ENCODE assay signal across 8 mouse cellular contexts in genomic region chr13:5714191-5714591, GRCm38 (mm10).
DNase-seq lines count a peak whose midpoint lies in the region; ATAC-seq lines count a peak whose summit lies in the region.

No protein-coding gene starts in this region.

- DNase-seq in layer of hippocampus, adult 11-12 months (ENCODE audit: low spot score): peak; percentile 22
- DNase-seq in layer of hippocampus, adult 8-10 months (ENCODE audit: low spot score in 2 of 2): no peak
- peak; percentile 88 for DNase-seq in adipocyte (ENCODE audit: low spot score)
- peak; percentile 78 to 82 for DNase-seq in heart, adult 18-20 months
- DNase-seq in embryo, embryonic 10 days (ENCODE audit: low spot score): no peak
- no peak for DNase-seq in embryo, embryonic 11 days

- peak; percentile 69; the same call in 1 of the 2 replicates for ATAC-seq in kidney, embryonic 14.5 days (ENCODE audit: low FRiP score, low TSS enrichment)
- peak; percentile 65 for ATAC-seq in megakaryocyte progenitor cell, adult 5-6 weeks (replicated peaks; ENCODE audit: poor library complexity)

- H3K27me3 ChIP-seq in kidney, embryonic 14.5 days (ENCODE audit: control insufficient read depth, insufficient read depth, low read length): no peaks in the 10 kb centered on the region

- H3K27ac ChIP-seq in kidney, embryonic 14.5 days (ENCODE audit: low read depth, low read length): no peak overlapping the region

- H3K36me3 ChIP-seq in kidney, embryonic 14.5 days (ENCODE audit: control insufficient read depth, insufficient read depth, low read length): no peaks in the 10 kb centered on the region

- H3K4me1 ChIP-seq in kidney, embryonic 14.5 days (ENCODE audit: control insufficient read depth, insufficient read depth, low read length): no peaks in the 10 kb centered on the region; the same call in 1 of the 2 replicates

- 32% methylated on average over 12 of the region's 12 CpGs for WGBS in kidney, embryonic 14.5 days

- H3K4me3 ChIP-seq in kidney, embryonic 14.5 days (ENCODE audit: low read length): no peak overlapping the region

- peak overlapping the region; percentile 28; the same call in 1 of the 2 replicates for H3K9ac ChIP-seq in kidney, embryonic 14.5 days (ENCODE audit: low read depth, low read length)

- peak overlapping the region; percentile 21 for H3K4me2 ChIP-seq in kidney, embryonic 14.5 days (replicated peaks; ENCODE audit: low read depth, low read length)

- H3K9me3 ChIP-seq in kidney, embryonic 14.5 days (ENCODE audit: control insufficient read depth, low read length): no peaks in the 10 kb centered on the region

Comparison
In these comparisons a context has a peak if more than half of its experiments do, and no peak if none do; other contexts are left out.
1. DNase-seq: peak in layer of hippocampus, adult 11-12 months (single experiment), adipocyte (single experiment) and heart, adult 18-20 months (2 of 2); none in layer of hippocampus, adult 8-10 months (0 of 2), embryo, embryonic 10 days (single experiment) and embryo, embryonic 11 days (single experiment).